Mouse (Mus musculus): Measurements from ENCODE around the gene H2al1j. TPM values are rescaled to one million over a fixed set of nuclear protein-coding genes. Genes with fewer than 3 reads are reported as not detected.

H2al1j gene
- total and polyA plus RNA-seq, 2 experiments from 2014 or later = not detected

DNA sequence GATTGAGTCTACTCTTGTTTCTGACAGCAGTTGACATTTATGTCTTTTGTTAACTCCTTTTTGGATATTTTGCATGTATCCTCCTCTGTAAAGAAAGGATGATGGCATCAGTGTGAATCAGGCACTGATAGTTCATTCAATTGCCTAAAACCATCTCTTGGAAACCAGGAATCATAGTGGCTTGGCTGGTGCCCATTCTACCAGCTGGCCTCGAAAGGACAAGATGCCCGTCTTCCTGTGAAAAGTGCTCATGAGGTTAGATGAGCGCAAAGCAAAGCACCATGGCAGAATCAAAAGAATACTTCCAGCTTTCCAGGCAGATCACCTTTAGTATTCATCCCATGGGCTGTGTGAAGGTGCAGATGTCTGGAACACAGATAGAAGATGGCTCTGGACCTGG is 19.1 kb downstream of the H2al1j start:
- Histone ChIP-seq H3K4me2 (ENCODE audit: low read depth, low read length) (no peak overlapping the region), H3K27ac (ENCODE audit: low read depth) (no peak overlapping the region), H3K9ac (replicated peaks; ENCODE audit: low read depth, low read length) (no peak overlapping the region), H3K27me3 (ENCODE audit: control insufficient read depth, insufficient read depth, low read length) (no peaks in the 10 kb centered on the region), H3K9me3 (replicated peaks; ENCODE audit: control insufficient read depth, low read length) (no peaks in the 10 kb centered on the region), H3K36me3 (replicated peaks; ENCODE audit: control insufficient read depth, insufficient read depth, low read length) (no peaks in the 10 kb centered on the region), H3K4me3 (ENCODE audit: low read depth, low read length) (no peak overlapping the region), H3K4me1 (ENCODE audit: control insufficient read depth, insufficient read depth) (no peaks in the 10 kb centered on the region)
- no peak for DNase-seq (ENCODE audit: low spot score)
- TF ChIP-seq CTCF (IDR thresholded peaks at IDR 0.05; ENCODE audit: low read depth) = no peak
- TF ChIP-seq EP300 (IDR thresholded peaks at IDR 0.05; ENCODE audit: low read depth) = no peak
- 85% methylated on average over 3 of the region's 3 CpGs for WGBS
- ATAC-seq (ENCODE audit: insufficient read depth, low read depth) = no peak

GRCm38 (mm10) chrX:11360823-11361222 is 33.2 kb downstream of the H2al1j start:
- no peak for TF ChIP-seq EP300 (IDR thresholded peaks at IDR 0.05; ENCODE audit: low read depth)
- ATAC-seq (ENCODE audit: insufficient read depth, low read depth) (no peak), DNase-seq (ENCODE audit: low spot score) (no peak)
- Histone ChIP-seq H3K4me2 (ENCODE audit: low read depth, low read length) (no peak overlapping the region), H3K9ac (replicated peaks; ENCODE audit: low read depth, low read length) (no peak overlapping the region), H3K36me3 (replicated peaks; ENCODE audit: control insufficient read depth, insufficient read depth, low read length) (no peaks in the 10 kb centered on the region), H3K4me1 (ENCODE audit: control insufficient read depth, insufficient read depth) (no peaks in the 10 kb centered on the region), H3K27ac (ENCODE audit: low read depth) (no peak overlapping the region), H3K4me3 (ENCODE audit: low read depth, low read length) (no peak overlapping the region), H3K9me3 (replicated peaks; ENCODE audit: control insufficient read depth, low read length) (no peaks in the 10 kb centered on the region), H3K27me3 (ENCODE audit: control insufficient read depth, insufficient read depth, low read length) (no peaks in the 10 kb centered on the region)
- 70% methylated on average over 6 of the region's 6 CpGs for WGBS

DNA sequence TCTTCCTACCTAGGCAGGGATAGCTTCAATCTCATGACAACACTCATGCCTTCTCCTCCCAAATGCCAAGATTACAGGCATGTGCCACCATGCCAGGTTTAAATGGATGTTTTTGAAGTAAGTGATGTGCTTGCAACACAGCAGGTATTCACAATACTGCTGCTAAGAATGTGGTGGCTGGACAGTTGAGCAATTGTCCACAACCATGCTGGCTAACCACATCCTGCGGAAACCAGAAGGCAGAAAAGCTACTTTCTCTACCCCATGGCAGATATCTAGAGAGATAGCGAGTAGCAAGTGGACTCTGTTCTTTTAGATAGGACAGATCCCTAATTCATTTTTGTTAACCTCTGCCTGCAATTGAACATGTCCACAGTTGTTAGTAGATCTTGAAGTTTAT is 33.6 kb downstream of the H2al1j start:
- Histone ChIP-seq H3K4me2 (ENCODE audit: low read depth, low read length) (no peak overlapping the region), H3K27ac (ENCODE audit: low read depth) (no peak overlapping the region), H3K4me3 (ENCODE audit: low read depth, low read length) (no peak overlapping the region), H3K9ac (replicated peaks; ENCODE audit: low read depth, low read length) (no peak overlapping the region), H3K9me3 (replicated peaks; ENCODE audit: control insufficient read depth, low read length) (no peaks in the 10 kb centered on the region), H3K27me3 (ENCODE audit: control insufficient read depth, insufficient read depth, low read length) (no peaks in the 10 kb centered on the region), H3K4me1 (ENCODE audit: control insufficient read depth, insufficient read depth) (no peaks in the 10 kb centered on the region), H3K36me3 (replicated peaks; ENCODE audit: control insufficient read depth, insufficient read depth, low read length) (no peaks in the 10 kb centered on the region)
- TF ChIP-seq EP300 (IDR thresholded peaks at IDR 0.05; ENCODE audit: low read depth) = no peak
- no peak for TF ChIP-seq CTCF (IDR thresholded peaks at IDR 0.05; ENCODE audit: low read depth)
- DNase-seq (ENCODE audit: low spot score) (no peak), ATAC-seq (ENCODE audit: insufficient read depth, low read depth) (no peak)
- WGBS = 66% methylated on average over 2 of the region's 2 CpGs

- Histone ChIP-seq H3K4me1 (ENCODE audit: control insufficient read depth, insufficient read depth) (no peaks in the 10 kb centered on the region), H3K9ac (replicated peaks; ENCODE audit: low read depth, low read length) (no peak overlapping the region), H3K9me3 (replicated peaks; ENCODE audit: control insufficient read depth, low read length) (no peaks in the 10 kb centered on the region), H3K4me2 (ENCODE audit: low read depth, low read length) (no peak overlapping the region), H3K4me3 (ENCODE audit: low read depth, low read length) (no peak overlapping the region), H3K27ac (ENCODE audit: low read depth) (no peak overlapping the region), H3K36me3 (replicated peaks; ENCODE audit: control insufficient read depth, insufficient read depth, low read length) (no peaks in the 10 kb centered on the region), H3K27me3 (ENCODE audit: control insufficient read depth, insufficient read depth, low read length) (no peaks in the 10 kb centered on the region)
- ATAC-seq (ENCODE audit: insufficient read depth, low read depth) (no peak), DNase-seq (ENCODE audit: low spot score) (no peak)
- 54% methylated on average over 6 of the region's 6 CpGs for WGBS
- TF ChIP-seq CTCF (IDR thresholded peaks at IDR 0.05; ENCODE audit: low read depth) (no peak), EP300 (IDR thresholded peaks at IDR 0.05; ENCODE audit: low read depth) (no peak)
Observed at GRCm38 (mm10) chrX:11363890-11364289, 36.3 kb downstream of the H2al1j start.

DNA sequence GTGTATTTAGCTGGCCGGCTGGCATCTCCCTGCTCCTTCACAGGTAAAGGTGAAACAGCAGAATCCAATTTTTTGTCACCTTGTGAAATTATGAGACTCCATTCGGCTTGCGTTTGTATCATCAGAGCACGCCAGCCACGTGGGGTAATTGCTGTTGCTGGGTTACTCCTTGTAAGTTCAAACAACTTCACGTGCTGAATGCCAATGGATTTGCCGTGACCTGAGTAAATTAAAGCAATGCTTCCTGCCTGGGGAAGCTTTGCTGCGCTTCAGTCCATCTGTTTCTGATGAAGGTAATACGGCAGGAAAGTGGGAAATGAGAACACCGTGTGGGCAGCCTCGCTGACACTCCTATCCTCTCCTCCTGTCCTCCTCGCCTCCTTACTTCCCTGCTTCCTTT is 37.5 kb downstream of the H2al1j start:
- WGBS = 78% methylated on average over 12 of the region's 12 CpGs
- Histone ChIP-seq H3K4me1 (ENCODE audit: control insufficient read depth, insufficient read depth) (no peaks in the 10 kb centered on the region), H3K9ac (replicated peaks; ENCODE audit: low read depth, low read length) (no peak overlapping the region), H3K27ac (ENCODE audit: low read depth) (no peak overlapping the region), H3K36me3 (replicated peaks; ENCODE audit: control insufficient read depth, insufficient read depth, low read length) (no peaks in the 10 kb centered on the region), H3K4me3 (ENCODE audit: low read depth, low read length) (no peak overlapping the region), H3K9me3 (replicated peaks; ENCODE audit: control insufficient read depth, low read length) (no peaks in the 10 kb centered on the region), H3K4me2 (ENCODE audit: low read depth, low read length) (no peak overlapping the region), H3K27me3 (ENCODE audit: control insufficient read depth, insufficient read depth, low read length) (no peaks in the 10 kb centered on the region)
- TF ChIP-seq EP300 (IDR thresholded peaks at IDR 0.05; ENCODE audit: low read depth) = no peak
- TF ChIP-seq CTCF (IDR thresholded peaks at IDR 0.05; ENCODE audit: low read depth) = no peak
- DNase-seq (ENCODE audit: low spot score) (no peak), ATAC-seq (ENCODE audit: insufficient read depth, low read depth) (no peak)

Other genes starting within 250 kb of the H2al1j start
- not detected in 2 replicates for gene H2al1a, start 28.6 kb upstream of the H2al1j start, total RNA-seq (2014; rRNA removed; ENCODE audit: low replicate concordance)
- gene H2al1a, start 28.6 kb upstream of the H2al1j start, polyA plus RNA-seq (2015; fragmentation: Nextera tagmentation; extraction: Ambion mirVana) = not detected in 2 replicates
- not detected in 2 replicates for gene H2al1b, start 25.4 kb upstream of the H2al1j start, total RNA-seq (2014; rRNA removed; ENCODE audit: low replicate concordance)
- gene H2al1b, start 25.4 kb upstream of the H2al1j start, polyA plus RNA-seq (2015; fragmentation: Nextera tagmentation; extraction: Ambion mirVana) = not detected in 2 replicates
- not detected in 2 replicates for gene H2al1c, start 22.2 kb upstream of the H2al1j start, total RNA-seq (2014; rRNA removed; ENCODE audit: low replicate concordance)
- not detected in 2 replicates for gene H2al1c, start 22.2 kb upstream of the H2al1j start, polyA plus RNA-seq (2015; fragmentation: Nextera tagmentation; extraction: Ambion mirVana)
- gene H2al1d, start 19.0 kb upstream of the H2al1j start, total RNA-seq (2014; rRNA removed; ENCODE audit: low replicate concordance) = not detected in 2 replicates
- gene H2al1d, start 19.0 kb upstream of the H2al1j start, polyA plus RNA-seq (2015; fragmentation: Nextera tagmentation; extraction: Ambion mirVana) = not detected in 2 replicates
- not detected in 2 replicates for gene H2al1e, start 15.9 kb upstream of the H2al1j start, total RNA-seq (2014; rRNA removed; ENCODE audit: low replicate concordance)
- gene H2al1e, start 15.9 kb upstream of the H2al1j start, polyA plus RNA-seq (2015; fragmentation: Nextera tagmentation; extraction: Ambion mirVana) = not detected in 2 replicates
- not detected in 2 replicates for gene H2al1f, start 12.7 kb upstream of the H2al1j start, total RNA-seq (2014; rRNA removed; ENCODE audit: low replicate concordance)
- gene H2al1f, start 12.7 kb upstream of the H2al1j start, polyA plus RNA-seq (2015; fragmentation: Nextera tagmentation; extraction: Ambion mirVana) = not detected in 2 replicates
- gene H2al1g, start 9.6 kb upstream of the H2al1j start, total RNA-seq (2014; rRNA removed; ENCODE audit: low replicate concordance) = not detected in 2 replicates
- gene H2al1g, start 9.6 kb upstream of the H2al1j start, polyA plus RNA-seq (2015; fragmentation: Nextera tagmentation; extraction: Ambion mirVana) = not detected in 2 replicates
- not detected in 2 replicates for gene H2al1h, start 6.3 kb upstream of the H2al1j start, total RNA-seq (2014; rRNA removed; ENCODE audit: low replicate concordance)
- not detected in 2 replicates for gene H2al1h, start 6.3 kb upstream of the H2al1j start, polyA plus RNA-seq (2015; fragmentation: Nextera tagmentation; extraction: Ambion mirVana)
- gene H2al1i, start 3.2 kb upstream of the H2al1j start, total RNA-seq (2014; rRNA removed; ENCODE audit: low replicate concordance) = not detected in 2 replicates
- not detected in 2 replicates for gene H2al1i, start 3.2 kb upstream of the H2al1j start, polyA plus RNA-seq (2015; fragmentation: Nextera tagmentation; extraction: Ambion mirVana)

Measured in heart, postnatal 0 days (tissue).